Mouse (Mus musculus) lung, adult 2 months (tissue): ENCODE data around the gene Kansl3. TPM values are rescaled to one million over a fixed set of nuclear protein-coding genes. Genes with fewer than 3 reads are reported as not detected.

Experiments used
- DNase-seq: peaks from one replicate; pipeline ENCODE4 v3.0.0; 2022
- H3K4me1 ChIP-seq: fragments of 200-500 bp; 2 replicates; pipeline ENCODE4 v1.6.1; 2011; ENCODE audit warnings: low read length; ENCODE audit not compliant: control insufficient read depth, insufficient read depth
- H3K4me3 ChIP-seq: fragments of 200-500 bp; replicated peaks from 2 replicates; pipeline ENCODE3; 2011; ENCODE audit warnings: low read depth, mild to moderate bottlenecking, control low read depth, low read length; ENCODE audit errors: extremely low read depth
- CTCF ChIP-seq: fragments of 200-500 bp; IDR thresholded peaks from 2 replicates; pipeline ENCODE4 v1.5.1; 2011; ENCODE audit warnings: mild to moderate bottlenecking, low read length, control low read depth; ENCODE audit not compliant: insufficient read depth
- POLR2A ChIP-seq: fragments of 200-500 bp; IDR thresholded peaks from 2 replicates; pipeline ENCODE4 v1.6.1; 2011; ENCODE audit warnings: low read depth, mild to moderate bottlenecking, control low read depth, low read length, borderline replicate concordance; ENCODE audit errors: extremely low read depth
- whole genome bisulfite sequencing: fragments of 180-500 bp; shearing (Covaris S2); methylation state at CpG from one replicate; pipeline ENCODE4 v1.1.7; 2018; 5-methylcytosine and 5-hydroxymethylcytosine counted together
- polyA plus RNA-seq: library from polyadenylated mRNA; depleted of rRNA; stranded (reverse); fragments of >200 nt; gene quantifications from 2 replicates; pipeline ENCODE4 v1.2.3, GENCODE M21; 2012

Gene Kansl3
- polyA plus RNA-seq, 1 experiment = 45.3 TPM

DNA sequence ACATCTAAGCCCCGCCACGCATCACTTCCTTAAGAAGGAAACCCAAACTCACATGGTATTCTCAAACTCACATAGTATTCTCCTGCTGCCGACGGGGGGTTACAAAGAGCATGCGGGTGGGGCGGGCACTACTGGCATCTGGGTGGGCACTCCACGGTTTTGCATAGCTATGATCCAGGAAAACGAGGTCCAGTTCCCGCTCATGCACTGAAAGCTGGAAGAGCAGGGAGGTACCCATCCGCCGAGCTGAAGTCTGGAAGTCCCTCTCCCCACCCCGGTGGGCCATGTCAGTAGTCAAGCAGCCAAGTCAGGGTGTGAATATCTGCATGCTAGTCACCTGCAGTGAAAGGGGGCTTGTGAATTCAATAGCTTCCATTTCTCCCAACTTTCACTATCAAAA, 1.3 kb downstream of the Kansl3 start:
- TF ChIP-seq CTCF = no peak
- no peak for TF ChIP-seq POLR2A
- Histone ChIP-seq H3K4me1 (peaks cover 11% of the 10 kb centered on the region), H3K4me3 (peak overlapping the region; percentile 28)
- 24% methylated on average over 12 of the region's 12 CpGs for WGBS
- DNase-seq = no peak

DNA sequence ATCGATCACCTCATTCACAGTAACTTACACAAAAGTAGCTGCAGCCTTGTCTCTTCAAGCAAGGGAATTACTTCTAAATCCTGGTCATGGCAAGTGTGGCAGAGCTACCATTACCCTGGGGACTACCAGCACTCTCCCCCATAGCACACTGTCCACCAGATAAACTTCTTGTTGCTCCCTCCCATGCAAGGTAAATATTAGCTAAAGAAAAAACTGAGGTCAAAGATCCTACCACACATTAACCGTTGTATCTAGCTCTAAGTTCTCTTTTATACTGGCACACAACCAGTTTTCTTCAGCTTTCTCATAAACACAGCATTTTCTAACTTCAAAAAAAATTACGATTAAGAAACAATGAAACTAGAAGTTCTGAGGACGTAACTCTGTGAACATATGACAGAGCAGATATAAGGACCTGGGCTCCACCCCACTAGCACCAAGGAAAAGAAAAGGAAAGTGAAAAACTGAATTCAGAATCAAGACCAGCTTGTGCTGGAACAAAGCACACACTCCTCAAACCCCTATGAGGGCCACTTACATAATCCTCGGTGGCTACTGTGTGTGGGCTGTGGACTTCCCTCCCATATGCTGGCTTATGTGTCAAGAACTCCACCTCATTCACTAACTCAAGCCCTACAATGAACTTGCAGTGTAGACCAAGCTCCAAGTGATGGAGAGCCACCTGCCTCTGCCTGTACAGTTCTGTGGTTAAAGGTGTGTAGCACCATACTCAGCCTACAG, 11.9 kb downstream of the Kansl3 start:
- no peak for DNase-seq
- Histone ChIP-seq H3K4me1 (no peaks in the 10 kb centered on the region), H3K4me3 (no peak overlapping the region)
- 73% methylated on average over 5 of the region's 5 CpGs for WGBS
- no peak for TF ChIP-seq POLR2A
- TF ChIP-seq CTCF = no peak

DNA sequence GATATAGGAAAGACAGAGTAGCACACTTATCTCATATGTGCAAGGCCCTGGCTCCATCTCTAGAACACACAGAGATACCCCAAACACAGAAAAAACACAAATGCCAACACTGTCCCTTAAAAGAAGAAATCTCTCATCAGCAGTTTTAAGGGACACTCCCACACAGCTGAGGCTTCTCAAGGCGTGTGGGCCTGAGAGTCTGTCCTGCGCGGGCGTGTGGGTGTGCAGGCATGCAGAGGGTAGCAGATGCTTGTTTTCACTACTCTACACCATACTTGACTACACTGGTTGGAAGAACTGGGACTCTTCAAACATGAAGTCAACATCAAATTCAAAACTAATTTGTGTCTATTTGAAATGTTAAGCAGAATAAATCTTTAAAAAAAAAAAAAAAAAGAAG, 16.6 kb downstream of the Kansl3 start:
- WGBS = 69% methylated on average over 4 of the region's 4 CpGs
- no peaks in the 10 kb centered on the region for H3K4me1 ChIP-seq
- DNase-seq = no peak
- no peak for TF ChIP-seq POLR2A
- no peak for TF ChIP-seq CTCF
- H3K4me3 ChIP-seq = no peak overlapping the region

DNA sequence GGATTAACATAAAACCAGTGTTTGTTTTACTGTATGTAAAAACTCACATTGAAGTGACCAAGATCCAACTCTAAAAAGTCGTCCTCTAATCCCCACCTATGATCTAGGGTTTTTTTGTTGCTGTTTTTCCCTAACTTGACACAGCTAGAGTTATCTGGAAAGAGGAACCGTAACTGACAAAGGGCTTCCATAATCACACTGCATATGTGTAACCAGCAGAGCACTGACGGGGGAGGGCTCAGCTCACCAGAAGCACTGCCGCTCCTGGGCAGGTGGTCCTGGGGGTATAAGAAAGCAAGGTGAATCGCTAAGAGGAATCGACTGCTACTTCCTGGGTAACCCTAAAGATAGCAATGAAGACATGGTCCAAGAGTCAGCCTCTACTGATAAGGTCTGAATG, 26.4 kb downstream of the Kansl3 start:
- Histone ChIP-seq H3K4me3 (no peak overlapping the region), H3K4me1 (no peaks in the 10 kb centered on the region)
- no peak for TF ChIP-seq CTCF
- no peak for TF ChIP-seq POLR2A
- 87% methylated on average over 6 of the region's 6 CpGs for whole genome bisulfite sequencing
- no peak for DNase-seq

DNA sequence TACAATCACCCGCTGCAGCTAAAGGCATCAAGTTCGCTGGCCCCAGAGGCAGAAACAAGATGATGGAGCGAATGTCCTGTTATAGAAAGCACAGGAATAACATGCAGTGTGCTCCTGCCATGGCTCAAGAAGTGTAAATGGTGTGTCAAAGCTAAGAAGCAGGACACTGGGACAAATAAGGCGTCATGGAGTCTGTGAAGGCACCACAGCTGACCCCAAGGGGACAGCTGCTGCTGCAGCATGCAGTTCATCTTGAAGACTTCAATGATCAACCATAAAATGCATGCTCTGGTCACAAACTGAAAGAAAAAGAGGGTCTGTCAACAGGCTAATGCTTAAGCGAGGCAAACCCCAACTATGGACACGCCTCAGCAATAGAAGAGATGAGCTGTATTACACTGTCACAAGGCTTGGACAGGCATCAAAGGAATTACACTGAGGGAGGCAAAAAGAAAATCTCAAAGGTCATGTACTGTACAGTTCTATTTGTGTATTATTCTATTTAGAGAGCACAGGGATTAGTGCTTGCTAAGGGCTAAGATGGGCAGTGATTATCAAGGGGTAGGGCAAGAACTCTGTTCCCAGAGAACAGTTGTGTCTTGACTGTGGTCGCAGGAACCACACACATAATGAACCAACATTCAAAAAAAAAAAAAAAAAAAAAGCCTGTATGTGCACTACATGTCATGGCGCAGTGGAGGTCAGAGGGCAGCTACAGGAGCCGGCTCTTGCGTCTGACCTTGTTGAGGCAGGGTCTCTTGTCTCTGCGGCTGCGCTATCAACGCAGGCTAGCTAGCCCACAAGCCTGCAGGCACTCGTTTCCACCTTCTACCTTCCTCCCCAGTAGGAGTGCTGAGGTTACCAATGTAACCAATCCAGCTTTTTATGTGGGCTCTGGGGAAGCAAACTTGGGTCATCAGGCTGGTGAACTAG, 35.8 kb downstream of the Kansl3 start:
- DNase-seq = no peak
- H3K4me3 ChIP-seq = no peak overlapping the region
- TF ChIP-seq POLR2A (no peak), CTCF (no peak)
- H3K4me1 ChIP-seq = no peaks in the 10 kb centered on the region
- WGBS = 74% methylated on average over 14 of the region's 14 CpGs

DNA sequence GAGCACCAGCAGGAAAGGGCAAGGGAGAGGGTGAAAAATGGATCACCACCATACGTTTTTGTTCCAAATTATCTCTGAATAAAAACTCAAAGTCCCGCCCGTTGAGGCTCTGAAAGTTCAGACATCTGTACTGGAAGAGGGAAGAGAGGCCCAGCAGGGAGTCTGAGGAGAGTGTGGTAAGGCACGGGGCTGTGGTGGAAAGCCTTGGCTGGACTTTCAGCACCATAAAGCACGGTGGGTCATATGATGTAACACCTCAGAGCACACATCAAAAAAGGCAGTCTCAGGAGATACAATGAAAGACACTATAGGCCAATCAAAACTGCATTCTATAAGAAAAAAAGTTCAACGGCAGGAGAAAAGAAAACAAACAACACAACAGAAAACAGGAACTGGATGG, 37.2 kb downstream of the Kansl3 start:
- Histone ChIP-seq H3K4me3 (no peak overlapping the region), H3K4me1 (no peaks in the 10 kb centered on the region)
- 79% methylated on average over 6 of the region's 6 CpGs for WGBS
- no peak for DNase-seq
- no peak for TF ChIP-seq POLR2A
- no peak for TF ChIP-seq CTCF

DNA sequence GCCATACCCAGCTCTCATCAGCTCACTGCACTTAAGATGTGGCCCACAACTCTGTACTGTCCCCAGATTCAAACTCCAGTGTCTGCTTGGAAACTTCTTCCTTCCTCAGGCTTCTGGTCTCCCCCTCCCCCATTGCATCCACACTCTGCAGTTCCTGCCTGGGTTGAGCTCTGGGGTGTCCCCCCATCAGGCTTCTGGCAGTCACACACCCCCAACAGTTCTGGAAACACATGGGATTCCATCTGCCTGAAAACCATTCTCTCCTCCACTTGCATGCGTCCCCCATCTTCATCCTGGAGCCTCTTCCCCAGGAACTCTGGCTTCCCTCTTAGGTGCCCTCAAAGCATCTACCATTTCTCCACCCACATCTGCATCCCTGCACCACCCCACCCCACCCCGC, 42.2 kb downstream of the Kansl3 start:
- WGBS = 96% methylated on average over 2 of the region's 2 CpGs
- no peak for DNase-seq
- H3K4me3 ChIP-seq = no peak overlapping the region
- H3K4me1 ChIP-seq = peaks cover 7% of the 10 kb centered on the region
- TF ChIP-seq CTCF (no peak), POLR2A (no peak)

DNA sequence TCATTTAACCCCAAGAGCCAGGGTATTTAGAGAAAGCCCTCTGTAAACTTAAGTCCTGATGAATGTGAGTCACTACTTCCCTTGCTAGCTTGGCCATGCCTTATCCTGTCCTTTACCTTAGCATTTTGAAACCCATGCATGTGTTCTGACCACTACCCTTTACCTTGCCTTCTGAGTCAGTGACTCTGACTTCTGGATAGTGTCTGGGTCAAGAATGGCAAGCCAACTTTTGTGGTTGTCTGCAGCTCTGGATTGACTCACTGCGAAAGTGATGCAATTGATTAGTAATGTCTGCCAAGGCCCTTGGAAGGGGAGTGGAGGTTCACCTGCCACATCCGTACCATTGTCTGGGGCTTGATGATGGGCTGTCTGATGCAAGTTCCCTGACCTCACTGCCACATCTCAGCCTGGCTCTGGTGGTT, 43.1 kb downstream of the Kansl3 start:
- 84% methylated on average over 2 of the region's 2 CpGs for WGBS
- no peak for DNase-seq
- Histone ChIP-seq H3K4me3 (no peak overlapping the region), H3K4me1 (peaks cover 7% of the 10 kb centered on the region)
- TF ChIP-seq CTCF (no peak), POLR2A (no peak)

DNA sequence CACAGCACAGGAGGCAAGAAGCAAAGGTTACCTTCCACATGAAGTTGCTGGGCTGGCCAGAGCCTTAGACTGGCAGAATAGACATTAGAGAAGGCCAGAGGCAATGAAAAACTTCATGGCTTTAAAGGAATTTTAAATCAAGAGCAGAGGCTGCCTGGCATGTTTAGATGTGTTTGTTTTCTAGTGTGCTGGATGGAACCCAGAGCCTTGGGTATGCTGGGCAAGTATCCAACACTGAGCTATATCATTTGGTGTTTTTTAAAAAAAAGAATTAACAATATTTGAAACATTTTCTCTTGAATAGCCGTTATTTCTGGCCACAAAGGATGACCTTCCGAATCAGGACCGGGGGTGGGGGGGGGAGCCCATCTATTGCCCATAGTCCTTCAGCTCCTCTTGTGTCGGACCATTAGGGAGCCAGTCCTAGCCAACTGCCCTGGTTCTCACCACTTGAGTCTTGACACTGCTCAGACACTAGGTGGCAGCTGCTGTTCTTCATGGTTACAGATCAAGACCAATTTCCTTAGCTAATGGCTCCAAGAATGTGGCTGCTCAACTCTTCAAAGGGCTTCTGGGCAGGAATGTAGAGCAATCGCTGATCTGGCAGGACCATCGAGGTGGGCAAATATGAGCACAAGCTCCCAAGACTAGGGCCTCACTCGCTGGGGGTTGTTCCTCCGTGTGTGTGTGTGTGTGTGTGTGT, 45.1 kb downstream of the Kansl3 start:
- Histone ChIP-seq H3K4me1 (peaks cover 7% of the 10 kb centered on the region), H3K4me3 (no peak overlapping the region)
- peak; percentile 33 for DNase-seq
- TF ChIP-seq POLR2A = no peak
- TF ChIP-seq CTCF = peak; percentile 73
- 19% methylated on average over 8 of the region's 8 CpGs for WGBS
